Mouse (Mus musculus) gastrocnemius, postnatal 14 days (tissue): ENCODE measurements around the gene Dennd4a. TPM values are rescaled to one million over a fixed set of nuclear protein-coding genes. Genes with fewer than 3 reads are reported as not detected.

Source experiments
- DNase-seq: peaks from one replicate; pipeline ENCODE4 v3.0.0; 2021; ENCODE audit warnings: mixed read lengths
- intact Hi-C: fragments of 180-260 bp; cut with DNase I; formaldehyde crosslinking; loops from one replicate; pipeline ENCODE4 v1.15.1; 2025; ENCODE audit warnings: low total_unique reads
- long read RNA-seq, 2 experiments: library from polyadenylated mRNA; stranded (forward); transcript quantifications; one replicate each; pipeline ENCODE4 v2.0.0; 2021
- total RNA-seq, 2 experiments: library from RNA; stranded (reverse); gene quantifications; 2 replicates each; pipeline ENCODE4 v1.2.3; 2021

Gene Dennd4a
- total RNA-seq: 1 to 10 TPM; 5.0 to 6.4 TPM
- long read RNA-seq, experiment 1, partial matches to known transcripts: 0 of 1 reads
- long read RNA-seq, experiment 1, other reads (novel, unspliced or antisense): 1 of 1 reads
- long read RNA-seq, experiment 2: 0 reads

DNA sequence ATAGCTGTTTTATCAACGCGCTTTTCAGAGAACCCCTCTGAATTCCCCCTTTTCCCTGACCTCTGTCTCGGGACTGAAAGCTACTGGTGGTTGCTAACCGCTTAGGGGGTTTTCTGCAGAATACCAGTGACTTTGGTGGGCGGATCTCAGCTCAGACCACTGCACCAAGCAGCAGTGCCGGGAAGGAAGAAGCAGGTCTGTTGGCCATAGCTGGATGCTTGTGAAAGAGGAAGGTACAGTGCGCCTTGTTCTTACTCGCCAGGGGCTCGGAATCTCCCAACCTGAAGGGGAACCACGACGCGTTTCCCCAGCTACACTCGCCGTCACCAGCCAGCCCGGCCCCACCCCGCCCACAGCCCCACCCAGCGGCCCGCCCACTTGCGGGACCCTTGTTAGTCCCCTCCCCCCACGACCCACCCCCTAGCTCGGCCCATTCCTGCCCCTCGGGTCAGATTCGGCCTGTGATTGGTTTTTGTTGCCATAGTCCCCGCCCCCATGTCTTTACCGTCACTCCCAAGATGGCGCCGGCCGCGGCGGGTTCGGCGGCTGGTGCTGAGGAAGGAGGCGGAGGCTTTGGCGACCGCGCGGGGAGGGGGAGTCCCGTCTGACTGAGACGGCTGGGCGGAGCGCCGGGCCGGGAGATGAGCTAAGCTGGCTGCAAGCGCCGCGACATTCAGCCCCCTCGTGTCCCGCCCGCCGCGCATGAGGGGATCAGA, at the start of gene Dennd4a:
TSS of gene Dennd4a (plus strand) at position 519 of the 716 bp plus-strand sequence.
- DNase-seq: peak; percentile 98
- intact Hi-C loops: no loop called here

DNA sequence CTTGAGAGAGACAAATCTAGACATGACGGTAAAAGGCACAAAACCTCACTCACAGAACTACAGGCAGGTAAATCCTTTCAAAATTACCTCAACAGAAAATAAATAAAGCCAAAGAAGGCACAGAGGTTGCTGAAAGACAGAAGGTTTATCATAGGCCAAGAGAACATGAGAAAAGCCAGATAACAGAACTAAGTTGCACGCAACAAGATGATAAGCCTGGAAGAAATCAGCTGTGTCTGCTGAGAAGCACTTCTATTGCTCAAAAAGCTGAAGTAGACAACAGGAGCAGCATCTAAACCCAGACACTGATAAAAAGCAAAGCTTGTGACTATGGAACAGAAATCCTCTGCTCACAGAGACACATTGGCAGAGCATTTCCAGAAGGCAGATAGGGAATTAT, 46.3 kb upstream of the Dennd4a start:
- no peak for DNase-seq
- intact Hi-C loops: no loop called here

DNA sequence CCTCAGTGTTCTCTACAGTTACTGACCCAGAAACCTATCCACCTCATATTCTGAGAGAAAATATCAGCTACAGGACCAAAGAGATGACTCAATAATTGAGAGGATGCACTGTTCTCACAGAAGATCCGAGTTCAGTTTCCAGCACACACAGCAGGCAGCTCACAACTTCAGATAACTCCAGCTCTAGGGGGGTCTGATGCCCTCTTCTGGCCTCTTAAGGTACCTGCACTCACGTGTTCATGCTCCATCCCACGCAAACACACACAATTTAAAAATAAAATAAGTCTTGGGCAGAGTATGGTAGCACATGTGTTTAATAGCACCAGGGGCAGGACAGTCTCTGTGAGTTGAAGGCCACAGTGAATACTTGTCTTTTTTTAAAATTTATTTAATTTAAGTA, 45.0 kb upstream of the Dennd4a start:
- intact Hi-C loops: no loop called here

DNA sequence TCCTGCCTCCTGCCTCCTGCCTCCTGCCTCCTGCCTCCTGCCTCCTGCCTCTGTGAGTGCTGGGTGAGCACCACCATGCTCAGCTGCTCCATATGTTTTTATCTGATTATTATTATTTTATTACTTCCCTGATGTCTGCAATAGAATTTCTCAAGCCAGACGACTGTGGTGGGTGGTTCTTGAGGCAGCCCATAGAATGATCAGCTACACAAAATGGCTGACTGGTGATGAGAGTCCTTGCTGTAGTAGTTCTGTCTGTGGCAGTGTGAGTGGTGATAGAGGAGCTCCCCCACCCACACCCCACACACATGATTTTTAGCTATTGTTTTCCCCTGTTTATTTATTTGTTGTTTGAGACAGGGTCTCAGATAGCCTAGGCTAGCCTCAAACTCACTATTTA, 43.3 kb upstream of the Dennd4a start:
- intact Hi-C loops: no loop called here
- no peak for DNase-seq

More for the DNA sequence above, 45.0 kb upstream of the Dennd4a start:
- DNase-seq: no peak

DNA sequence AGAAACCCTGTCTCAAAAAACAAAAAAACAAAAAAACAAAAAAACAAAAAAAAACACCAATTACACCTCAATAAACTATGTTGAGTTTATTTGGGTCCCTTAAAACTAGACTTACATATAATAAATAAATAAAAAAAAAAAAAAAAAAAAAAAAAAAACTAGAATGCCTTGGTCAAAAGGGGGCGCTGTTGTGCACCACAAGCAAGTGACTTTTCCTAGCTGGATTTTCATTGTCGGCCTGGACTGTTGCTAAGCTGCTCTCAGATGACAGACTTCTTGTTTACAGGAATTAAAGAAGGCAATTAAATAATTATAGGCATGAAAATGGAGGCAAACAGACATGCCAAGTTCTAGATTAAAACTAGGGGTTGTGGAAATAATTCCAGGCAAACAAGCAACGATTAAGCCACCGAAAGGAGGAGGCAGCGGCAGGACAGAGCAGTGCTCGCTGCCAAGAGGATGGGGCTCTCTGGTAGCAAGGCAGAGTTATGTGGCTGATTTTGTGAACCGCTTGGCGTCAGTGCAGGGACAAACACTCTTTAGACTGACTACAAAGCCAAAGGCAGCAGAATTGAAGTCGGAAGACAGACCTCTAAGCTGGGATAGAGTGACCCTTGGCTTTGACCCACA, 42.0 kb upstream of the Dennd4a start:
- DNase-seq: no peak
- intact Hi-C loops: no loop called here

DNA sequence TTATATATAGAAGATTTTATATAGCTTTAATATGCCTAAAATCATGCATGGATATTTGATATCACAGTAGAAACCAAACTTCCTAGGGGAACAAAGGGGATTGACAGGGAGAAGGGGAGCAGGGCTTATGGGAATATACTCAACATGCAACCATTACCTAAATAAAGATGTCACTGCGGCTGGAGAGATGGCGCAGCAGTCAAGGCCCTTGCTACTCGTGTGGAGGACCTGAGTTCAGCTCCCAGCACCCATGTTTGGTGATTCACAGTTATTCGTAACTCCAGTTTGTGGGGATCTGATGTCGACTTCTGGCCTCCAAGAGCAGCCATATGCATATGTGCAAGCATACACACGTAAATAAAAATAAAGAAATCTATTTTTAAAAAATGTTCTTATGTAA, 41.2 kb upstream of the Dennd4a start:
- intact Hi-C loops: loop anchor here (10.0 kb wide), 1 partner anchor 165 kb away; no protein-coding TSS in a partner anchor

DNA sequence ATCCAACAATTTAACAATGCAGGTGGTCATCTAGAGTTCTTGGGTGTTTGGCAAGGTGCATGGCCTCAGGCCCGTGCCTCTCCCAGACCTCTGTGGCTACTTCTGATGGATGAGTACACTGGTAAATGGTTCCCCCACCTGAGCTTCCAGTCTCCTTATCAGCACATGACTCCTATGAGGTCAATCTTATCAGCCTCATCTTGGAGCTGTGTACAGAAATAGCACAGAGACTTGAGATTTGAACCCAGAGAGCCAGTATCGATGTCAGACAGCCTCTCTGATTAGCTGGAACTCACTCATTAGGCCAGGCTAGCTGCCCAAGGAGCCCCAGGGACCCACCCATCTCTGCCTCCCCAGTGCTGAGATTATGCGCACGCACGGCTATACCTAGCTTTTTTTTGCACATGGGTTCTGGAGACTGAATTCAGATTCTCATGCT, 40.7 kb upstream of the Dennd4a start:
- intact Hi-C loops: loop anchor here (10.0 kb wide), 1 partner anchor 164 kb away; no protein-coding TSS in a partner anchor
- no peak for DNase-seq

More for the DNA sequence above, 41.2 kb upstream of the Dennd4a start:
- no peak for DNase-seq

DNA sequence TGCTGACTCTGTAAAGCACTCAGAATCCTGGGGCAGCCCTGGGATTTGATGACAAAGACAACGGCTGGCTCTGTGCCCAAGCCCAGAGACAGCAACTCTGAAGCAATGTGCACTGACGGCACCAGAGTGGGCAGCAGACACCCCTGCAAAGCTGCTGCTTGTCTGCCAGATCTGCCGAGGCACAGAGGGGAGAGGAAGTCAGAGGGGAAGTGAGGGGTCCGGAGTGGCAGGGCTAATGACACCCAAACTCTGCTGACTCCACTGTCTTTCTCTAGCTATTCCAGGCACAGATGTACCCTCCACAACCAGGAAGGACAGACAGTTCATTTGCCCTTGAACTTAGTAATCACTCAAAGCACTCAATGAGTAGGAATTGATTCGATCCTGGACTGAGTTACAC, 39.9 kb upstream of the Dennd4a start:
- intact Hi-C loops: loop anchor here (10.0 kb wide), 1 partner anchor 164 kb away; no protein-coding TSS in a partner anchor
- DNase-seq: peak; percentile 40

DNA sequence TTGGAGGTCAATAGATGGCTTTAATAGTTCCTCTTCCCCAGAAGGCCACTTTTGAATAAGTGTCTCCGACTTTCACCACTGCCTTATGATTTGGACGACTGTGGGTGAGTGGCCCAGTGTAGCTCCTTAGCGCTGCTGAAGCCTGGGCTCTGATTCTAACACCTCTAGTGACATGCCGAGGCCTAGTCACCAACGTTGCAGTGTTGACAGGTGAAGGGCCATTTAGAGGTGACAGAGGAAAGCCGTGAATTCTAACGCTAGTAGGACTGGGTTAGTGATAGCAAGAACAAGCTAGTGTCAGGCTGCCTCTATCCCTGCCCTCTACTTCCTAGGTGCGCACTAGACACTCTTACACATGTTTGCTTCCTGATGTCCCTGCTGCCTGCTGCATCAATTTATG, 37.9 kb upstream of the Dennd4a start:
- intact Hi-C loops: loop anchor here (10.0 kb wide), 1 partner anchor 162 kb away; no protein-coding TSS in a partner anchor
- no peak for DNase-seq

DNA sequence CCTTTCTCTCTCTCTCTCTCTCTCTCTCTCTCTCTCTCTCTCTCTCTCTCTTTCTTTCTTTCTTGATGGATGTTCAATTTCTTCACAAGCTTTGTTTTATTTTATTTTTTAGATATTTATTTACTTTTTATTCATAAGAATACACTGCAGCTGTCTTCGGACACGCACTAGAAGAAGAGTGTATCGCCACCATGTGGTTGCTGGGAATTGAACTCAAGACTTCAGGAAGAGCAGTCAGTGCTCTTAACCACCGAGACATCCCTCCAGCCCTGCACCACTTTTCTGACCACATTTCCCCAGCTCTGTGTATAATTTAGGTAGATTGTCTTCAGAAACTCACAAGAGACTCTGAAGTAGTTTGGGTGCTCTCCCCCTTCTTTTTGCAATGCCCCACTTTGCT, 37.2 kb upstream of the Dennd4a start:
- DNase-seq: no peak
- intact Hi-C loops: loop anchor here (10.0 kb wide), 1 partner anchor 161 kb away; no protein-coding TSS in a partner anchor

DNA sequence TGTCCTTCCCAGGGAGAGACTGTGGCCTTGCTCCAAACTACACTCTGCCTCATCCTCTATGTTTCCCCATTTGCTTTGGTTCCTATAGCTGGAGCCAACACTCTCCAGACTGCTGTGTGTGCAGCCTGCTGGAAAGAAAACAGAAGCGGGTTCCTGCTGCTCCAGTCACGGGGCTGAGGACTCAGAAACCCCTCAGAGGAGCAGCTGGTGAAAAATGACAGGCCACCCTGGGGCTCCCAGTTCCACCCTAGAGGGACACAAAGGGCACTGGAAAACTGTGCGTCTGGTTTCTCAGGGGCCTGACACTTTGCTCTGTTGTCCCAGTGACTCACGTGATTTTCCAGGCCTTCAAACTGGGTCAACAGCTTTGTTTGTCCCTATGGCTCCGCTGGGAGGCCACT, 36.7 kb upstream of the Dennd4a start:
- intact Hi-C loops: loop anchor here (10.0 kb wide), 1 partner anchor 160 kb away; no protein-coding TSS in a partner anchor
- DNase-seq: no peak

DNA sequence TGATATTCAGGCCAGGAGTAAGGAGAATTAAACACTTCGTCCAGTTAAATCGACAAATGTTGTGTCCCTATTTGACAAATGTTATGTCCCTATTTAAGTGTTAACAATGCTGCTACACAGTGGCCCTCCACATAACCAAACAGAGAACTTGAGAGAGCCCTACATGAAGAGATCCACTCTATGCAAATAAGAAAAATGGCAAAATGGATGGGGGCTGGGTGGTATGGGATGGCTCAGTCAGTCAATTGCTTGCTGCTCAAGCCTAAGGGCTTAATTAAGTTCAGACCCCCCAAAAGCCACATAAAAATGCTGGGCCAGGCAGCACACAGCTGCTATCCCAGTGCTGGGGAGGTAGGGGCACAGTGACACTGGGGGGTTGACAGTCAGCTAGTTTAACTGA, 36.3 kb upstream of the Dennd4a start:
- intact Hi-C loops: loop anchor here (10.0 kb wide), 1 partner anchor 160 kb away; no protein-coding TSS in a partner anchor
- no peak for DNase-seq

DNA sequence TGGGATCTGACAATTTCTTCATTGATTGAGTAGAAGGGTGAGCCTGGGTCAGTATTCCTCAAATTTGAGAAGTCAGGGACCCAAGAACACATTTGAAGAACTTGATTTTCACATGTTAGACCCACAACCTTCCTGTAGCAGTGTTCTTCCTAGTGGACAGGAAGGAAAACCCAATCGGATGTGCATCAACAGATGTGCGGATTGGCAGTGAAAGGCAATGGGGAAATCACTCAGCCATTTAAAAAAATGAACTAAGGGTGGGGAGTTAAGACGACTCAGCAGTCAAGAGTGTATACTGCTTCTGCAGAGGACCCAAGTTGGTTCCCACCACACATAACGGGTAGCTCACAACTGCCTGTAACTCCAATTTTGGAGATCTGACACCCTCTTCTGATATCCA, 35.6 kb upstream of the Dennd4a start:
- intact Hi-C loops: loop anchor here (10.0 kb wide), 1 partner anchor 159 kb away; no protein-coding TSS in a partner anchor
- no peak for DNase-seq

DNA sequence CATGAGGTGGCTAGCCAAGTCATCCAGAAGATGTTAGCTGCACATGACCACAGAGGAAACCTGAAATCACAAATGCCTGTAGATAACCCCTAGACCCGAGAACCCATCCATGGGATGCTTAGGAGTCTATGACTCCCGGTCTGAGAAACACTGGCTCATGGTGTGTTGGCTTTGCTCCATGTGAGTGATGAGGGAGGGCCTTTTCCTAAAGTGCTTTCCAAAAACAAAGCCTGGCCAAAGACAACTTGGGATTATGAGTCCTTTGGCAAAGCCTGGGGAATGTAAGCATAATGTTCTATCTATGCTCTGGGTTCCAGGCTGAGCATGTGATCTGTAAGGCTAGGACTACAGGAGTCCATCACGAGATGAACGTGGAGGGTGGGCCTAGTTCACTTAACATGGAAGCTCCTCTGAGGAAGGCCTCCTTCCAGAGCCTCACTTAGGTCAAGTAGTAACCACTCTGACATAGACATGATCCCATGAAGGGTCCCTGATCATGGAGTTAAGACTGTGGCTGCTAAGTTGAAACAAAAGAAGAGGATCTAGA, 33.6 kb upstream of the Dennd4a start:
- no peak for DNase-seq
- intact Hi-C loops: loop anchor here (10.0 kb wide), 1 partner anchor 157 kb away; no protein-coding TSS in a partner anchor

DNA sequence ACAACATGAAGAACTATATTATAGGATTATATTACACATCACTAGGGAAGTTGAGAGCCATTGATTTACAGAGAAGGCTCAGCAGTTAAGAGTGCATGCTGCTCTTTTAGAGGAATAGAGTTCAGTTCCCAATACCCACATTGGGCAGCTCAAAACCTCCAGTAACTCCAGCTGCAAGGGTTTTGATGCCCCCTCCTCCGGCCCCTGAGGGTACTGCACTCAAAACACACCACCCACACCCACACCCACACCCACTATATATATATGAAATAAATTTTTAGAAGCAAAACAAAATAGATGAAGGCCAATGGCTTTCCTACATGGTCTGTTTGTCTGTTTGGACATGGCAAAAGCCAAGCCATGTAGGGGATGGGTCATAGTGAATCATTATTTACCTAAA, 33.0 kb upstream of the Dennd4a start:
- no peak for DNase-seq
- intact Hi-C loops: loop anchor here (10.0 kb wide), 1 partner anchor 157 kb away; no protein-coding TSS in a partner anchor

DNA sequence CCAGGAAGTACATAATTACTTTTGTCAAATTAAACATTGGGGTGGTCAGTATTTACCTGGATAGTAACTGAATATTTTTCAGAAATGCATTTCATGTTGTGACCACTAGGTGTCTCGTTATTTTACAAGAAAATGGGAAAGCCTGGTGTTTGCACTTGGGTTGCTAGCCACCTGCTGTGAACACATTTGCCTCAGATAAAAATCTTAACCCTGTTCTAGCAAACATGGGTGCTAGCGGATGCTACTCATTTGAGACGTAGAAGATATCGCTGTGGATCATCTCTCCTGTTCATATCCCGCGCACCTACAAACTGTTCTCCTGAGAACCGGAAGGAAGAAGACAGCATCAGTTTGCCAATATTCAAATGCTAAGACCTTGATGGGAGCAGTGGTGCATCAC, 31.5 kb upstream of the Dennd4a start:
- intact Hi-C loops: loop anchor here (5.0 to 10.0 kb wide), 2 partner anchors 128 to 155 kb away; no protein-coding TSS in a partner anchor
- DNase-seq: no peak

DNA sequence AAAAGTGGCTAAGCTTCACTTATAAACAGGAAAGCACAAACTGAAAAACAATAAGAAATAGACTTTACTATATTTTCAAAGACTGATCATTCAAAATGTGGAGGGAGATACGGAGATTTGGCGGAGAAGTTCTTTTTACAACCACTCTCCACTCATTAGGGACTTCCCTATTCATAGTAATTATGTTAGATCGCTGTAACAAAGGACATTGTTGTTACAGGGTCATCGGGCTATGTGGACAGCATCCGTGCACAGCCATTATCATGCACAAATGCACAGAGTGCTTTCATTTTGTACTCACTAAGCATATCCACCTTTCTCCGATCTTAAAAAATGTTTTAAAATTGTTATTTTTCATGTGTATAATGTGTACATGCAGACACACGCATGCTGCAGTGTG, 27.6 kb upstream of the Dennd4a start:
- intact Hi-C loops: loop anchor here (5.0 kb wide), 1 partner anchor 124 kb away; no protein-coding TSS in a partner anchor
- DNase-seq: no peak

DNA sequence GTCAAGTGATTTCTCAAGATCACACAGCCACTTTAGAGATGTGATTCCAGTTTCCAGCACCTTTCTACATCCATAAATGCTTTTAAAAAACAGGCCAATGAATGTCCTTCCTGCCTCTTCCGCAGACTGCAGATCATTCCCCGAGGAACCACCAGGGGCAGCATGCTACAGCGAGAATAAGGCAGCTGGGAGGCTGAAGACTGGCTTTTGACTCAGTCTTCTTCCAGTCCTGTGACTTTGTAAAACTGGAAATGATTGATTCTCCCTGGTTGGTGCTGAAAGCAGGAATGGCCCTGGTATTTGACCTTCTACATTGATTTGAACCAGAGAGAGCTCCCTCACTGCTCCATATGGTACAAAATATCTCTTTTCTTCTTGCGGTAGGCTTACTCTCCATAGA, 26.3 kb upstream of the Dennd4a start:
- peak; percentile 63 for DNase-seq
- intact Hi-C loops: loop anchor here (5.0 kb wide), 1 partner anchor 122 kb away; no protein-coding TSS in a partner anchor

DNA sequence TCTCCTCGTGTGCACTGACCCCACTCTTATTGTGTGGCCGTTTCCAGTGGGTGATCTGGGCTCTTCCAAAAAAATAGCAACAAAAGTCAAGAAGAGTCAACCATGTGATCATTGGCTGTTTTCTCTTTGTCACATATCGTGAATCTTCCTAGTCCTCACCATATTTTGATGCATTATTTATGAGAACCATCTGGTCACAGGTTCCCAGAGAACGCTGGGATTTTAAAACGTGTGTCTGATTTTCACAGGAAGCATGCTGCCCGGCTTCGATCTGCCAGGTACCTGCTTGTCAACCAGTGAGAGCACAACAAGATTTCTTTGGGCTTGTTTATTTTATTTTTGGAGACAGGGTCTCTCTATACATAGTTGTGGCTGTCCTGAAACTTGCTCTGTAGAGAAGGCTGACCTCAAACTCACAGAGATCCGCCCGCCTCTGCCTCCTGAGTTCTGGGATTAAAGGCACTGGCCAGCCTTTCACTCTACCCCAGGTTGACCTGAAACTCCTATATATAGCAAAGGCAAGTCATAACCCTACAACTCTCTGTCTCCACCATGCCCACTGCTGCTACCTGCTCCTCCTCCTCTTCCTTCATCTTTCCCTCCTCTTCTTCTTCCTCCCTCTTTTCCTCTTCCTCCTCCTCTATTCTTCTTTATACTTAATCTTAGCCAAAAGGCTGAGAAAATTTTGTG, 24.8 kb upstream of the Dennd4a start:
- intact Hi-C loops: no loop called here
- no peak for DNase-seq
